Mouse (Mus musculus) macrophage (primary cell): ENCODE measurements around the gene Knstrn. TPM values are rescaled to one million over a fixed set of nuclear protein-coding genes. Genes with fewer than 3 reads are reported as not detected.

Experiments used
- H3K27ac ChIP-seq: fragments of 350-480 bp; formaldehyde crosslinking; 2 replicates; pipeline ENCODE4 v1.9.0; 2021
- H3K36me3 ChIP-seq: fragments of 350-480 bp; formaldehyde crosslinking; 2 replicates; pipeline ENCODE4 v1.9.0; 2021; ENCODE audit errors: inconsistent target
- H3K4me3 ChIP-seq: fragments of 350-480 bp; formaldehyde crosslinking; 2 replicates; pipeline ENCODE4 v1.9.0; 2021; ENCODE audit errors: inconsistent target
- H3K79me2 ChIP-seq: fragments of 350-480 bp; formaldehyde crosslinking; 2 replicates; pipeline ENCODE4 v1.9.0; 2021; ENCODE audit errors: inconsistent target
- WGBS: methylation state at CpG from one replicate; pipeline ENCODE4 v1.1.7; 2026; ENCODE audit warnings: inconsistent platforms; ENCODE audit not compliant: missing documents; 5-methylcytosine and 5-hydroxymethylcytosine counted together
- polyA plus RNA-seq: library from polyadenylated mRNA; stranded (reverse); fragments of 250-400 nt; gene quantifications from 3 replicates; pipeline ENCODE4 v1.2.4, GENCODE M21; 2018; ENCODE audit warnings: inconsistent platforms

Gene Knstrn
- polyA plus RNA-seq, 1 experiment from 2014 or later = 14.5 TPM

GRCm38 (mm10) chr2:118896914-118897291 lies 83.1 kb downstream of the Knstrn start:
- Histone ChIP-seq H3K4me3 (peak overlapping the region; percentile 41), H3K79me2 (no peaks in the 10 kb centered on the region), H3K36me3 (no peaks in the 10 kb centered on the region), H3K27ac (no peak overlapping the region)
- 5% methylated on average over 13 of the region's 13 CpGs for WGBS

DNA sequence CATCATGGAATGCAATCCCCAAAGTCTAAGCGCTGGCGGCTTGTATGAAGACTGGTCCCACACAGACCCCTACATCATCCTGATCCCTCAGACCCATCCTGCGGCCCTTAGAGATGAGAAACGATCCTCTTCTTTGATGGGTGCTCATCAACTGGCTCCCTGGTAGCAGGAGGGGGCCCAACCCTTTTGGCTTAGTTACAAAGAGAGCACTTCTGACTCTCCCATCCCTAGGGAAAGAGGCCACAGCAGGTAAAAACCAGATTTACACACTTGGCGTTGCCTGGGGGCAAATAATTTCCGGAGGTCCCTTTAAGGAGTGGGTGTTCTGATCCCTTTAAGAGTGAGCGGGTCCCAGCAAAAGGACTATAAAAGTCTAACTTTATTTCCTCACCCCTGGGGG lies 83.6 kb downstream of the Knstrn start:
- H3K79me2 ChIP-seq = no peaks in the 10 kb centered on the region
- no peak overlapping the region for H3K27ac ChIP-seq
- H3K36me3 ChIP-seq = no peaks in the 10 kb centered on the region
- 24% methylated on average over 7 of the region's 7 CpGs for WGBS
- H3K4me3 ChIP-seq = peak overlapping the region; percentile 41; the same call in 1 of the 2 replicates

GRCm38 (mm10) chr2:118897808-118898207 lies 84.0 kb downstream of the Knstrn start:
- WGBS = 14% methylated on average over 11 of the region's 11 CpGs
- peaks cover 2% of the 10 kb centered on the region for H3K79me2 ChIP-seq
- H3K4me3 ChIP-seq = no peak overlapping the region
- no peak overlapping the region for H3K27ac ChIP-seq
- H3K36me3 ChIP-seq = no peaks in the 10 kb centered on the region

- H3K27ac ChIP-seq = no peak overlapping the region
- H3K79me2 ChIP-seq = peaks cover 12% of the 10 kb centered on the region
- 61% methylated on average over 4 of the region's 4 CpGs for WGBS
- H3K4me3 ChIP-seq = no peak overlapping the region
- H3K36me3 ChIP-seq = no peaks in the 10 kb centered on the region
Observed at GRCm38 (mm10) chr2:118898771-118899170, 85.0 kb downstream of the Knstrn start.

GRCm38 (mm10) chr2:118899306-118899705 lies 85.5 kb downstream of the Knstrn start:
- 63% methylated on average over 7 of the region's 7 CpGs for WGBS
- Histone ChIP-seq H3K79me2 (peaks cover 17% of the 10 kb centered on the region), H3K4me3 (no peak overlapping the region), H3K27ac (no peak overlapping the region), H3K36me3 (no peaks in the 10 kb centered on the region)

DNA sequence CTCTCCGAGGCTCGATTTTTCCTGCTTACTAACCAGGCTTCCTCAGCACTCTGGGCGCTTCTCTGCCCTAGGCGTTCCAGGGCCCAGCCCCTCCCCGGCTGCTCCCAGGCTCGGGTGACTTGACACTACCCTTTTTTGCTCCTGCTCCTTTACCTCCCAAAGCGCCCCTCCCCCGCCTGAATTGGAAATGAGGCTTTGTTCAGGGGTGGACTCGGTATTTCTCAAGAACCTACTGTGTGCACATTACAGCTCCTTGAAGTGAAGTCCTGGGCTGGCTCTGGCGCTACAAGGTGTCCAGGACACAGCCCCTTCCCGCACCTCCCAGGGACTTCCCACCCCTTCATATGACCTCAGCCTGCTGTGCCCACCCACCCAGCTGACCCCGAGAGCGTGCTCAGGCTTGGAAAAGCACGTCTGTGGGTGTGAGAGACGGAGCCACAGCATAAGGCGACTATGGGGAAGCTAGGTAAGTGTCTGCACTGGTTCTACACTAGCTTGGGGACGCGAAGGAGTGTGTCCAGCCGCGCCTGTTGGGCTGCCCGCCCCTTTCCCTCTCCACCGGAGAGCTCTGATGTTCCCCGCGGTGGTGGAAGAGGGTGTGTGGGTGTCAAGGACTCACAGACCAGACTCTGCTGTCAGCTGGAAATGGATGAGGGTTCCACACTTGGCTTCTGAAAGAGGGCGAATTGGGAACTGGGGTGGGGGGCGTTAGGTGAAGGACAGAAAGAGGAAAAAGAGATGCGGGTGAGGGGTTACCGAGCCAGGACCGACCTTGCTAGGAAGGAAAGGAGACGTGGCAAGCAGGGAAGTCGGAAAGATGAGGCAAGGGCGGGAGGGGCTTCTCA lies 86.4 kb downstream of the Knstrn start, which contains the start of gene Bahd1:
Bahd1 (plus strand) TSS at position 397 of the 845 bp plus-strand sequence.
- Histone ChIP-seq H3K4me3 (peak within 1 kb of the TSS; percentile 37), H3K79me2 (peaks cover 26% of the 10 kb centered on the region), H3K36me3 (no peaks in the 10 kb centered on the region), H3K27ac (peak within 1 kb of the TSS; percentile 19; the same call in 1 of the 2 replicates)
- 3% methylated on average over 30 of the region's 32 CpGs for WGBS

- peak overlapping the region; percentile 37 for H3K4me3 ChIP-seq
- H3K36me3 ChIP-seq = no peaks in the 10 kb centered on the region
- peak overlapping the region; percentile 19; the same call in 1 of the 2 replicates for H3K27ac ChIP-seq
- H3K79me2 ChIP-seq = peaks cover 29% of the 10 kb centered on the region
- 0% methylated on average over 11 of the region's 11 CpGs for WGBS
Observed at GRCm38 (mm10) chr2:118900826-118901140, 87.0 kb downstream of the Knstrn start.

- peaks cover 36% of the 10 kb centered on the region for H3K79me2 ChIP-seq
- H3K4me3 ChIP-seq = peak overlapping the region; percentile 37
- H3K27ac ChIP-seq = no peak overlapping the region
- no peaks in the 10 kb centered on the region for H3K36me3 ChIP-seq
- under 1% methylated on average over 69 of the region's 120 CpGs for WGBS
Observed at GRCm38 (mm10) chr2:118901175-118902031, 87.6 kb downstream of the Knstrn start.

GRCm38 (mm10) chr2:118902051-118903025 lies 88.5 kb downstream of the Knstrn start:
- H3K27ac ChIP-seq = no peak overlapping the region
- peaks cover 45% of the 10 kb centered on the region for H3K79me2 ChIP-seq
- H3K36me3 ChIP-seq = no peaks in the 10 kb centered on the region
- peak overlapping the region; percentile 8; the same call in 1 of the 2 replicates for H3K4me3 ChIP-seq
- 2% methylated on average over 71 of the region's 106 CpGs for WGBS

GRCm38 (mm10) chr2:118903333-118903741 lies 89.5 kb downstream of the Knstrn start:
- 67% methylated on average over 10 of the region's 10 CpGs for WGBS
- H3K79me2 ChIP-seq = peaks cover 55% of the 10 kb centered on the region

More at GRCm38 (mm10) chr2:118903333-118903741, 89.5 kb downstream of the Knstrn start:
- Histone ChIP-seq H3K27ac (no peak overlapping the region), H3K36me3 (no peaks in the 10 kb centered on the region), H3K4me3 (no peak overlapping the region)

Other genes with a start within 250 kb of the Knstrn start
- gene Bub1b, start 215.8 kb upstream of the Knstrn start, polyA plus RNA-seq = 2.2 to 9.4 TPM (median 7.8 TPM) in 3 replicates
- gene Pak6, start 150.7 kb upstream of the Knstrn start, polyA plus RNA-seq = not detected in 3 replicates
- not detected in 3 replicates for gene Ankrd63, start 110.0 kb upstream of the Knstrn start, polyA plus RNA-seq
- gene Plcb2, start 85.6 kb upstream of the Knstrn start, polyA plus RNA-seq = 9.8 to 23.1 TPM (median 22.2 TPM) in 3 replicates
- gene Inafm2, start 68.2 kb upstream of the Knstrn start, polyA plus RNA-seq = 5.4 to 9.2 TPM (median 8.2 TPM) in 3 replicates
- gene Ccdc9b, start 51.3 kb upstream of the Knstrn start, polyA plus RNA-seq = 0.11 to 0.33 TPM (median 0.20 TPM) in 3 replicates
- not detected in 3 replicates for gene Phgr1, start 41.2 kb upstream of the Knstrn start, polyA plus RNA-seq
- not detected in 3 replicates for gene Disp2, start 34.3 kb upstream of the Knstrn start, polyA plus RNA-seq
- gene Ivd, start 48.0 kb downstream of the Knstrn start, polyA plus RNA-seq = 20.1 to 26.7 TPM (median 23.1 TPM) in 3 replicates
- 20.7 to 31.5 TPM (median 27.2 TPM) in 3 replicates for gene Bahd1, start 86.4 kb downstream of the Knstrn start, polyA plus RNA-seq
- 17.8 to 32.1 TPM (median 29.0 TPM) in 3 replicates for gene Chst14, start 112.5 kb downstream of the Knstrn start, polyA plus RNA-seq
- 22.4 to 25.3 TPM (median 25.0 TPM) in 3 replicates for gene Ccdc32, start 215.4 kb downstream of the Knstrn start, polyA plus RNA-seq
- 1.7 to 3.6 TPM (median 2.4 TPM) in 3 replicates for gene Rpusd2, start 220.8 kb downstream of the Knstrn start, polyA plus RNA-seq
- gene Knl1, start 233.1 kb downstream of the Knstrn start, polyA plus RNA-seq = 0.27 to 2.3 TPM (median 1.2 TPM) in 3 replicates